Mouse (Mus musculus) forebrain, embryonic 15.5 days (tissue): Measurements from ENCODE around the gene Wdr18. TPM values are rescaled to one million over a fixed set of nuclear protein-coding genes. Genes with fewer than 3 reads are reported as not detected.
A peak's percentile ranks its signal among the peaks of the same experiment; 100 is the strongest.

Experiments used
- ATAC-seq: fragments of 200-750 bp; cut with Nextera tagmentation; replicated peaks from 2 replicates; pipeline ENCODE4 v1.8.0; 2017; ENCODE audit warnings: mild to moderate bottlenecking, moderate TSS enrichment, moderate library complexity
- H3K27ac ChIP-seq: fragments of 300-500 bp; sonication (generic); replicated peaks from 2 replicates; pipeline ENCODE4 v1.5.1; 2015; ENCODE audit warnings: mild to moderate bottlenecking, inconsistent platforms
- H3K27me3 ChIP-seq: fragments of 300-500 bp; sonication (generic); 2 replicates; pipeline ENCODE4 v1.6.1; 2015; ENCODE audit warnings: inconsistent platforms
- H3K36me3 ChIP-seq: fragments of 300-500 bp; sonication (generic); 2 replicates; pipeline ENCODE4 v1.6.1; 2015; ENCODE audit warnings: mild to moderate bottlenecking, inconsistent platforms
- H3K4me1 ChIP-seq: fragments of 300-500 bp; sonication (generic); 2 replicates; pipeline ENCODE4 v1.6.1; 2015; ENCODE audit warnings: inconsistent platforms
- H3K4me2 ChIP-seq: fragments of 300-500 bp; sonication (generic); replicated peaks from 2 replicates; pipeline ENCODE4 v1.6.1; 2015; ENCODE audit warnings: mild to moderate bottlenecking, inconsistent platforms
- H3K4me3 ChIP-seq: fragments of 300-500 bp; sonication (generic); 2 replicates; pipeline ENCODE4 v1.5.1; 2015; ENCODE audit warnings: mild to moderate bottlenecking, inconsistent platforms
- H3K9ac ChIP-seq: fragments of 300-500 bp; sonication (generic); replicated peaks from 2 replicates; pipeline ENCODE4 v1.6.1; 2015; ENCODE audit warnings: mild to moderate bottlenecking, inconsistent platforms
- H3K9me3 ChIP-seq: fragments of 300-500 bp; sonication (generic); 2 replicates; pipeline ENCODE4 v1.6.1; 2016; ENCODE audit warnings: inconsistent platforms
- WGBS: fragments of 180-500 bp; shearing (Covaris S2); methylation state at CpG from one replicate; pipeline ENCODE4 v1.1.7; 2015; ENCODE audit warnings: mixed read lengths; 5-methylcytosine and 5-hydroxymethylcytosine counted together
- polyA plus RNA-seq: library from polyadenylated mRNA; unstranded; fragments of >200 nt; fragmentation: Nextera tagmentation; extraction: Ambion mirVana; gene quantifications from 2 replicates; pipeline ENCODE4 v1.2.1, GENCODE M21; 2015

Gene Wdr18
- polyA plus RNA-seq, 1 experiment from 2014 or later = 89.2 TPM

GRCm38 (mm10) chr10:79920056-79920890 lies 39.7 kb upstream of the Wdr18 start:
- peak overlapping the region; percentile 35; the same call in 1 of the 2 replicates for H3K4me2 ChIP-seq
- peaks cover 33% of the 10 kb centered on the region for H3K4me1 ChIP-seq
- ATAC-seq = no peak
- 15% methylated on average over 26 of the region's 26 CpGs for WGBS
- no peaks in the 10 kb centered on the region for H3K9me3 ChIP-seq
- H3K36me3 ChIP-seq = no peaks in the 10 kb centered on the region
- H3K9ac ChIP-seq = no peak overlapping the region
- peaks cover 66% of the 10 kb centered on the region for H3K27me3 ChIP-seq
- H3K27ac ChIP-seq = no peak overlapping the region
- H3K4me3 ChIP-seq = peak overlapping the region; percentile 22; the same call in 1 of the 2 replicates

GRCm38 (mm10) chr10:79920958-79921535 lies 38.9 kb upstream of the Wdr18 start, which contains the start of gene R3hdm4:
TSS of gene R3hdm4 (minus strand) at chr10:79921208.
- WGBS = 3% methylated on average over 40 of the region's 41 CpGs
- Histone ChIP-seq H3K4me2 (peak within 1 kb of the TSS; percentile 35), H3K9ac (peak within 1 kb of the TSS; percentile 36; the same call in 1 of the 2 replicates), H3K27ac (no peak within 1 kb of the TSS), H3K4me3 (peak within 1 kb of the TSS; percentile 22), H3K9me3 (no peaks in the 10 kb centered on the region), H3K4me1 (peaks cover 32% of the 10 kb centered on the region), H3K27me3 (peaks cover 66% of the 10 kb centered on the region), H3K36me3 (no peaks in the 10 kb centered on the region)
- no peak for ATAC-seq

GRCm38 (mm10) chr10:79921572-79921971 lies 38.4 kb upstream of the Wdr18 start:
- Histone ChIP-seq H3K36me3 (no peaks in the 10 kb centered on the region), H3K4me3 (peak overlapping the region; percentile 22), H3K4me2 (peak overlapping the region; percentile 35), H3K9me3 (no peaks in the 10 kb centered on the region), H3K9ac (peak overlapping the region; percentile 36; the same call in 1 of the 2 replicates), H3K4me1 (peaks cover 34% of the 10 kb centered on the region), H3K27me3 (peaks cover 66% of the 10 kb centered on the region), H3K27ac (no peak overlapping the region)
- ATAC-seq = no peak
- WGBS = under 1% methylated on average over 34 of the region's 34 CpGs

DNA sequence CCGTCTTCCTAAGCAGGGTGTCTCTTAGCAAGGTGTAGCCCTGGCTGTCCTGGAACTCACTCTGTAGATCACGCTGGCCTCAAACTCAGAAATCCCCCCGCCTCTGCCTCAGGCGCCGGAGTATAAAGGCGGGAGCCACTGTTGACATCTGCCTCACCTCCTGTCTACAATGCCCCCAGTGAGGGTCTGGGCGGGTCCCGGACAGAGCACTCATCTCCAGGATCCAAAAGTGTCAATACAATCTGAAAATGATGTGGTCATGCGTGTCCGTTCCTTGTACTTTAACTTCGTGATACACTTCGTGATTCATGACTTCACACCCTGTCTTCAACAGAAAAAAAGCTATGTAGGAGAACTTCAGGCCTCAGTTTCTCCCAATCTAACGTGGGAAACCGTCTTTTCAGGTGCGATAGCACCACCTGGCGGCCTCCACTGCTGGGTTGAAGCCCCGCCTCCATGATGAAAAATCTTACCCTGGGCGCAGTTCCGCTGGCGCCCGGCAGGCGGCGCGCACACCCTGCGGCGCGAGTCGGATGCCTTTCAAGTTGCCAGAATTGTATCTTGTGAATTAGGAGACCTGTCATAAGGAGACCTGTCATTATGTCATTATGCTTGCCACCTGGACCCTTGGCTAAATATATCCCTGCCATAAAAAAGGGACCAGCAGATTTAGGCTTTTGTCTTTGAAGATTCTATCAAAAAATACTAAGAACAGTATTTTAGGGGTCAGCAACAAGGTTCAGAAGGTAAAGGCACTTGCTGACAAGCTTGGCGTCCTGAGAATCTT lies 34.8 kb upstream of the Wdr18 start:
- H3K9me3 ChIP-seq = no peaks in the 10 kb centered on the region
- no peak for ATAC-seq
- peak overlapping the region; percentile 97 for H3K4me3 ChIP-seq
- WGBS = 12% methylated on average over 29 of the region's 29 CpGs
- H3K27ac ChIP-seq = peak overlapping the region; percentile 90
- H3K9ac ChIP-seq = 0 out of 2 replicates have a peak overlapping the region, but pooled peaks have one; percentile 2
- H3K4me2 ChIP-seq = peak overlapping the region; percentile 93
- H3K36me3 ChIP-seq = no peaks in the 10 kb centered on the region
- peaks cover 48% of the 10 kb centered on the region for H3K4me1 ChIP-seq
- H3K27me3 ChIP-seq = peaks cover 36% of the 10 kb centered on the region

- ATAC-seq = no peak; the same call in 1 of the 2 replicates
- WGBS = 9% methylated on average over 15 of the region's 15 CpGs
- Histone ChIP-seq H3K9ac (peak overlapping the region; percentile 85), H3K4me2 (peak overlapping the region; percentile 93), H3K27me3 (peaks cover 29% of the 10 kb centered on the region), H3K36me3 (no peaks in the 10 kb centered on the region), H3K27ac (peak overlapping the region; percentile 90), H3K4me1 (peaks cover 42% of the 10 kb centered on the region), H3K4me3 (peak overlapping the region; percentile 97), H3K9me3 (no peaks in the 10 kb centered on the region)
These were observed 34.0 kb upstream of the Wdr18 start for GRCm38 (mm10) chr10:79925785-79926490.

- peaks cover 21% of the 10 kb centered on the region for H3K27me3 ChIP-seq
- under 1% methylated on average over 62 of the region's 63 CpGs for WGBS
These were observed 33.2 kb upstream of the Wdr18 start, which contains the start of gene Arid3a for GRCm38 (mm10) chr10:79926491-79927323. TSS of gene Arid3a (plus strand) at chr10:79927043.

DNA sequence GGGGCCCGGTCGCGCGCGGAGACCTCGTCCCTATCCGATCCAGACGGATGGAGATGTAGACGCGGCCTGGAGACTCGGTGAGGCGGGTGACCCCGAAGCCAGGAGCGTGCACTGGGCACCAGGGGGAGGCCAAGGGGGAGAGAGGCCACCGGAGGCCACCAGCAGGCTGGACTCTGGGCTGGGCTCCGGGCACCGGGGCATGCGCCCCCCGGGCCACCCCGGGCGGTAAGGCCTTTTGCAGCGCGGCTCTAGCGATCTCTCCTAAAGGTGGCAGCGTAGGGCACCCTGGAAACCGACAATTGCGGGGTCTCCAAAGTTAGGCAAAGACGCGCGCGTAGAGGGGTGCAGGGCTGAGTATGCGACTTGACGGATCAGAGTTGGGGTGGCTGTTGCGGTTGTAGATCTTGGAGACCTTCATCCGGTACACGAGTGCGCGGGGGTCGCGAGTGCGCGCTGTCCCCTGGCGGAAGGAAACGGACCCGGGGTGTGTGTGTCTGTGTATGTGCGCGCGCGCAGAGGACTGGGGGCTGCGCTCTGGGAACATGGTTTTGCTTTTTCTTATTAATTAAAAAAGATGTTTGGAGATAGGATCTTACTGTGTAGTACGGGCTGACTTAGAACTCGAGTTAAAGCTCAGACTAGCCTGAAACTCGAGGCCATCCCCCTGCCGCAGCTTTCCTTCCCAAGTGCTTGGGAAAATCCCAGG lies 32.5 kb upstream of the Wdr18 start:
- 1% methylated on average over 47 of the region's 54 CpGs for WGBS
- H3K27ac ChIP-seq = peak overlapping the region; percentile 90
- H3K9ac ChIP-seq = peak overlapping the region; percentile 85
- H3K4me3 ChIP-seq = peak overlapping the region; percentile 97
- peaks cover 13% of the 10 kb centered on the region for H3K27me3 ChIP-seq
- peaks cover 5% of the 10 kb centered on the region; the same call in 1 of the 2 replicates for H3K36me3 ChIP-seq
- H3K9me3 ChIP-seq = no peaks in the 10 kb centered on the region
- H3K4me2 ChIP-seq = peak overlapping the region; percentile 93
- ATAC-seq = peak; percentile 14
- H3K4me1 ChIP-seq = peaks cover 36% of the 10 kb centered on the region

More at GRCm38 (mm10) chr10:79926491-79927323, 33.2 kb upstream of the Wdr18 start, which contains the start of gene Arid3a:
- Histone ChIP-seq H3K27ac (peak within 1 kb of the TSS; percentile 90), H3K36me3 (no peaks in the 10 kb centered on the region), H3K4me3 (peak within 1 kb of the TSS; percentile 97), H3K4me2 (peak within 1 kb of the TSS; percentile 93), H3K9me3 (no peaks in the 10 kb centered on the region), H3K4me1 (peaks cover 35% of the 10 kb centered on the region), H3K9ac (peak within 1 kb of the TSS; percentile 85)
- peak; percentile 80 for ATAC-seq

DNA sequence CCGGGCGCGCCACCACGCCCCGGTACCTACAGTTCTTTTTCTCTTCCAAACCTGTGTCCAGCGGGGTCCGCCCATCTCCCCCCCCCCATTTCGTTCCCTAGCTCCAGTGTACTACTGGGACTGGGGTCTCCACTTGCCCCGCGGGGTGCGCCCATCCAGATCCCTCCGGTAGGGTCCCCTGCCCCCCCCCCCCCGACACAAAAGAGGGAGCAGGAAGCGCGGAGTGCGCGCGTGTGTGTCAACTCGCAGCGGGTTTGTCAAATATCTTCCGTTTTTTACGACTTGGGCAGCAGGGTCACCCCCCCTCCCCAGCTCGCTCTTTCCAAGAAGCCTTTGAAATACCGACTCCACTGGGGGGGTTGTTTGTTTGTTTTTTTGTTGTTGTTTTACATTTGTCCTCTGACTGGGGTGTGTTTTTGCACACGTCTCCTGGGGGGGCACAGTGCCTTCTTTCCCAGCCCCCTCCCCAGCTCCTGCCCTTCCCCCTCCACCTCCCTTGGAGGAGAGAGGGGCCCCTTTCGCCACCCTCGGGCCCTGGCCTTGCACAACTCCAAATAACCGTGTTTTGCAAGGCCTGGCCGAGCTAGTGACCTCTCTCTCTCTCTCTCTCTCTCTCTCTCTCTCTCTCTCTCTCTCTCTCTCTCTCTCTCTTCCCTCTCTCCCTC lies 31.8 kb upstream of the Wdr18 start:
- WGBS = 2% methylated on average over 28 of the region's 29 CpGs
- H3K4me2 ChIP-seq = peak overlapping the region; percentile 93
- H3K27me3 ChIP-seq = peaks cover 6% of the 10 kb centered on the region
- H3K36me3 ChIP-seq = peaks cover 5% of the 10 kb centered on the region; the same call in 1 of the 2 replicates
- H3K9ac ChIP-seq = peak overlapping the region; percentile 85
- no peaks in the 10 kb centered on the region for H3K9me3 ChIP-seq
- no peak for ATAC-seq
- peak overlapping the region; percentile 90 for H3K27ac ChIP-seq
- H3K4me3 ChIP-seq = peak overlapping the region; percentile 97
- peaks cover 39% of the 10 kb centered on the region for H3K4me1 ChIP-seq

- 35% methylated on average over 9 of the region's 9 CpGs for WGBS
- H3K4me1 ChIP-seq = peaks cover 44% of the 10 kb centered on the region
- H3K4me2 ChIP-seq = peak overlapping the region; percentile 93
These were observed 30.8 kb upstream of the Wdr18 start for GRCm38 (mm10) chr10:79928907-79929701.

More at GRCm38 (mm10) chr10:79928907-79929701, 30.8 kb upstream of the Wdr18 start:
- H3K36me3 ChIP-seq = peaks cover 5% of the 10 kb centered on the region; the same call in 1 of the 2 replicates
- H3K27ac ChIP-seq = peak overlapping the region; percentile 62
- H3K9ac ChIP-seq = peak overlapping the region; percentile 37
- no peaks in the 10 kb centered on the region for H3K27me3 ChIP-seq
- no peaks in the 10 kb centered on the region for H3K9me3 ChIP-seq
- H3K4me3 ChIP-seq = peak overlapping the region; percentile 97
- no peak for ATAC-seq
